Mouse (Mus musculus) lung, postnatal 4 days (tissue): ENCODE results near the gene Cercam.

Experiments used
- DNase-seq, 2 experiments: peaks; one replicate each; pipeline ENCODE4 v3.0.0; 2021

Gene Cercam

GRCm38 (mm10) chr2:29868949-29869645 lies at the start of gene Cercam:
Cercam (plus strand) TSS chr2:29869164.
- peak; percentile 89 to 91 for DNase-seq

GRCm38 (mm10) chr2:29819363-29819762 lies 49.6 kb upstream of the Cercam start:
- DNase-seq: no peak

GRCm38 (mm10) chr2:29820025-29820817 lies 48.7 kb upstream of the Cercam start, which contains the start of gene Urm1:
Urm1 (plus strand) TSS chr2:29820075.
- DNase-seq: peak; percentile 80 to 88

- DNase-seq: no peak
Measured at GRCm38 (mm10) chr2:29826318-29826925, 42.5 kb upstream of the Cercam start.

- peak; percentile 96 to 98 for DNase-seq
Measured at GRCm38 (mm10) chr2:29826926-29827708, 41.8 kb upstream of the Cercam start.

- no peak for DNase-seq
Measured at GRCm38 (mm10) chr2:29827709-29828024, 41.3 kb upstream of the Cercam start.

GRCm38 (mm10) chr2:29831106-29831505 lies 37.9 kb upstream of the Cercam start:
- no peak for DNase-seq

- DNase-seq: no peak
Measured at GRCm38 (mm10) chr2:29833796-29834195, 35.2 kb upstream of the Cercam start.

GRCm38 (mm10) chr2:29835391-29835899 lies 33.5 kb upstream of the Cercam start:
- no peak for DNase-seq

- DNase-seq: no peak
Measured at GRCm38 (mm10) chr2:29839460-29839859, 29.5 kb upstream of the Cercam start.

GRCm38 (mm10) chr2:29843231-29844105 lies 25.5 kb upstream of the Cercam start:
- no peak for DNase-seq

- no peak for DNase-seq
Measured at GRCm38 (mm10) chr2:29844115-29844514, 24.8 kb upstream of the Cercam start.

GRCm38 (mm10) chr2:29844661-29845060 lies 24.3 kb upstream of the Cercam start:
- DNase-seq: no peak

- DNase-seq: no peak
Measured at GRCm38 (mm10) chr2:29845636-29846035, 23.3 kb upstream of the Cercam start.

- no peak for DNase-seq
Measured at GRCm38 (mm10) chr2:29846061-29846853, 22.7 kb upstream of the Cercam start.

GRCm38 (mm10) chr2:29846911-29847310 lies 22.1 kb upstream of the Cercam start:
- DNase-seq: no peak

GRCm38 (mm10) chr2:29849041-29849440 lies 19.9 kb upstream of the Cercam start:
- no peak for DNase-seq

- DNase-seq: no peak
Measured at GRCm38 (mm10) chr2:29849841-29850480, 19.0 kb upstream of the Cercam start.

GRCm38 (mm10) chr2:29852957-29853485 lies 15.9 kb upstream of the Cercam start:
- DNase-seq: no peak

GRCm38 (mm10) chr2:29853736-29854135 lies 15.2 kb upstream of the Cercam start:
- no peak for DNase-seq
